Mouse (Mus musculus) CH12.LX (cell line): Measurements from ENCODE around the gene Dhrs1. TPM values are rescaled to one million over a fixed set of nuclear protein-coding genes. Genes with fewer than 3 reads are reported as not detected.
A peak's percentile ranks its signal among the peaks of the same experiment; 100 is the strongest.

Experiments used
- DNase-seq: peaks from one replicate; pipeline ENCODE4 v3.0.0-alpha.2; 2013; ENCODE audit errors: extremely low read depth
- H3K27ac ChIP-seq: 2 replicates; pipeline ENCODE4 v1.5.1; 2012; ENCODE audit warnings: low read depth, mild to moderate bottlenecking, control low read depth, moderate library complexity; ENCODE audit not compliant: insufficient read depth
- H3K27me3 ChIP-seq: replicated peaks from 2 replicates; pipeline ENCODE3; 2012; ENCODE audit warnings: inconsistent platforms
- H3K36me3 ChIP-seq, 2 experiments: replicated peaks in 1 of 2; 2 replicates each; pipeline versions ENCODE3 to v1.6.1; 2012; ENCODE audit warnings: inconsistent platforms in 1 of 2, low read length in 1 of 2, mild to moderate bottlenecking in 1 of 2, mixed read lengths in 1 of 2, moderate library complexity in 1 of 2; ENCODE audit not compliant: control insufficient read depth in 1 of 2, insufficient read depth in 1 of 2
- H3K4me1 ChIP-seq, 2 experiments: 2 replicates each; pipeline ENCODE4 v1.6.1; 2012; ENCODE audit warnings: inconsistent platforms in 1 of 2, moderate library complexity in 1 of 2; ENCODE audit not compliant: insufficient read depth in 2 of 2, control insufficient read depth in 1 of 2
- H3K4me2 ChIP-seq: 2 replicates; pipeline ENCODE4 v1.6.1; 2012; ENCODE audit warnings: low read depth, mild to moderate bottlenecking, control low read depth; ENCODE audit not compliant: poor library complexity, insufficient read depth, severe bottlenecking
- H3K4me3 ChIP-seq, 3 experiments: fragments of 150-350 bp in 1 of 3; sonication (generic) in 1 of 3; replicated peaks in 1 of 3; 2 replicates each; pipeline versions ENCODE3 to v1.5.1; 2011 to 2012; ENCODE audit warnings: low read depth in 2 of 3, low read length in 2 of 3, mild to moderate bottlenecking in 2 of 3, moderate library complexity in 2 of 3, control low read depth in 1 of 3, improper control_type of control experiment in 1 of 3, inconsistent platforms in 1 of 3, mixed read lengths in 1 of 3; ENCODE audit not compliant: poor library complexity in 1 of 3
- H3K79me2 ChIP-seq: replicated peaks from 2 replicates; pipeline ENCODE4 v1.6.1; 2012; ENCODE audit warnings: mild to moderate bottlenecking, moderate library complexity; ENCODE audit not compliant: control insufficient read depth, poor library complexity, insufficient read depth, severe bottlenecking; ENCODE audit errors: extremely low read depth
- H3K9ac ChIP-seq: 2 replicates; pipeline ENCODE4 v1.6.1; 2012; ENCODE audit warnings: low read depth, mild to moderate bottlenecking, control low read depth, moderate library complexity; ENCODE audit not compliant: insufficient read depth
- H3K9me3 ChIP-seq: replicated peaks from 2 replicates; pipeline ENCODE3; 2012; ENCODE audit warnings: low read length, inconsistent platforms, mixed read lengths
- CHD2 ChIP-seq: IDR thresholded peaks from 2 replicates; pipeline ENCODE4 v1.6.1; 2011; ENCODE audit warnings: low read length, improper control_type of control experiment
- CTCF ChIP-seq, 2 experiments: IDR thresholded peaks in 1 of 2; conservative IDR thresholded peaks in 1 of 2; 2 replicates each; pipeline ENCODE4 v1.5.1; 2011 to 2012; ENCODE audit warnings: low read depth in 2 of 2, low read length in 2 of 2, improper control_type of control experiment in 1 of 2, inconsistent platforms in 1 of 2, mild to moderate bottlenecking in 1 of 2, moderate library complexity in 1 of 2
- ELF1 ChIP-seq: IDR thresholded peaks from 2 replicates; pipeline ENCODE4 v1.6.1; 2014; ENCODE audit warnings: low read depth, mild to moderate bottlenecking, inconsistent platforms, low read length, improper control_type of control experiment
- ETS1 ChIP-seq: conservative IDR thresholded peaks from 2 replicates; pipeline ENCODE4 v1.6.1; 2012; ENCODE audit warnings: low read depth, mild to moderate bottlenecking, inconsistent platforms, low read length, improper control_type of control experiment, moderate library complexity
- GABPA ChIP-seq: IDR thresholded peaks from 2 replicates; pipeline ENCODE4 v1.6.1; 2012; ENCODE audit warnings: low read depth, low read length, improper control_type of control experiment, inconsistent platforms; ENCODE audit not compliant: insufficient replicate concordance
- IRF4 ChIP-seq: IDR thresholded peaks from 2 replicates; pipeline ENCODE4 v1.6.1; 2014; ENCODE audit warnings: low read depth, mild to moderate bottlenecking, inconsistent platforms, low read length, improper control_type of control experiment
- JUN ChIP-seq: IDR thresholded peaks from 2 replicates; pipeline ENCODE4 v1.6.1; 2011; ENCODE audit warnings: low read depth, mild to moderate bottlenecking, low read length, improper control_type of control experiment, moderate library complexity; ENCODE audit not compliant: insufficient read depth
- MAFK ChIP-seq: IDR thresholded peaks from 2 replicates; pipeline ENCODE4 v1.6.1; 2011; ENCODE audit warnings: low read length, improper control_type of control experiment; ENCODE audit not compliant: insufficient replicate concordance
- MAX ChIP-seq: IDR thresholded peaks from 2 replicates; pipeline ENCODE4 v1.6.1; 2011; ENCODE audit warnings: low read length, improper control_type of control experiment
- MEF2A ChIP-seq: IDR thresholded peaks from 2 replicates; pipeline ENCODE4 v1.6.1; 2014; ENCODE audit warnings: low read depth, mild to moderate bottlenecking, inconsistent platforms, low read length, improper control_type of control experiment, borderline replicate concordance
- NELFE ChIP-seq: IDR thresholded peaks from 2 replicates; pipeline ENCODE4 v1.6.1; 2011; ENCODE audit warnings: low read depth, low read length, improper control_type of control experiment
- NRF1 ChIP-seq: IDR thresholded peaks from 2 replicates; pipeline ENCODE4 v1.6.1; 2014; ENCODE audit warnings: low read depth, mild to moderate bottlenecking, inconsistent platforms, low read length, improper control_type of control experiment, moderate library complexity
- PAX5 ChIP-seq: IDR thresholded peaks from 2 replicates; pipeline ENCODE4 v1.6.1; 2012; ENCODE audit warnings: low read length, inconsistent platforms, mixed read lengths
- POLR2A ChIP-seq: IDR thresholded peaks from 2 replicates; pipeline ENCODE4 v1.6.1; 2011; ENCODE audit warnings: low read depth, mild to moderate bottlenecking, improper control_type of control experiment, low read length
- POLR2AphosphoS2 ChIP-seq: IDR thresholded peaks from 2 replicates; pipeline ENCODE4 v1.6.1; 2011; ENCODE audit warnings: low read depth, low read length, improper control_type of control experiment
- SIN3A ChIP-seq: IDR thresholded peaks from 2 replicates; pipeline ENCODE4 v1.6.1; 2012; ENCODE audit warnings: low read length, improper control_type of control experiment, inconsistent platforms
- SMC3 ChIP-seq: IDR thresholded peaks from 2 replicates; pipeline ENCODE4 v1.6.1; 2011; ENCODE audit warnings: low read depth, low read length, improper control_type of control experiment
- TCF12 ChIP-seq: IDR thresholded peaks from 2 replicates; pipeline ENCODE4 v1.6.1; 2014; ENCODE audit warnings: low read depth, mild to moderate bottlenecking, inconsistent platforms, low read length, improper control_type of control experiment
- UBTF ChIP-seq: IDR thresholded peaks from 2 replicates; pipeline ENCODE4 v1.6.1; 2012; ENCODE audit warnings: low read depth, mild to moderate bottlenecking, inconsistent platforms, low read length, improper control_type of control experiment, moderate library complexity
- USF1 ChIP-seq: IDR thresholded peaks from 2 replicates; pipeline ENCODE4 v1.6.1; 2014; ENCODE audit warnings: low read depth, mild to moderate bottlenecking, inconsistent platforms, low read length, improper control_type of control experiment
- USF2 ChIP-seq: conservative IDR thresholded peaks from 2 replicates; pipeline ENCODE4 v1.6.1; 2011; ENCODE audit warnings: low read depth, low read length, improper control_type of control experiment
- ZKSCAN1 ChIP-seq: IDR thresholded peaks from 2 replicates; pipeline ENCODE4 v1.6.1; 2012; ENCODE audit warnings: low read depth, inconsistent platforms, low read length, improper control_type of control experiment, borderline replicate concordance
- ZNF384 ChIP-seq: IDR thresholded peaks from 2 replicates; pipeline ENCODE4 v1.6.1; 2012; ENCODE audit warnings: low read depth, low read length, improper control_type of control experiment, inconsistent platforms
- dilution Hi-C: fragments of 300-500 bp; cut with MboI; formaldehyde crosslinking; loops from 2 replicates; pipeline ENCODE4 v1.14.3; 2020; ENCODE audit warnings: low sequenced_read_pairs; ENCODE audit not compliant: extremely low pct_unique_long_range_greater_than_20kb, extremely low pct_ligation_motif_present
- in situ Hi-C: fragments of 300-500 bp; cut with MboI; formaldehyde crosslinking; loops from 3 replicates; pipeline ENCODE4 v1.14.3; 2019; ENCODE audit warnings: low sequenced_read_pairs, low pct_ligation_motif_present, low pct_unique_long_range_greater_than_20kb, mixed read lengths
- polyA plus RNA-seq: library from polyadenylated mRNA; unstranded; fragments of >175 nt; gene quantifications from 2 replicates; pipeline ENCODE4 v1.2.1, GENCODE M21; 2012; ENCODE audit warnings: low read depth; ENCODE audit not compliant: insufficient read length
- total RNA-seq, 2 experiments: library from RNA; depleted of rRNA; stranded (reverse); fragments of 300-350 nt in 1 of 2; fragments of >200 nt in 1 of 2; gene quantifications; 2 replicates each; pipeline ENCODE4 v1.2.3; 2012 to 2014

The Dhrs1 gene
- total and polyA plus RNA-seq, 3 experiments = 26.1 to 34.1 (median 33.2) TPM

DNA sequence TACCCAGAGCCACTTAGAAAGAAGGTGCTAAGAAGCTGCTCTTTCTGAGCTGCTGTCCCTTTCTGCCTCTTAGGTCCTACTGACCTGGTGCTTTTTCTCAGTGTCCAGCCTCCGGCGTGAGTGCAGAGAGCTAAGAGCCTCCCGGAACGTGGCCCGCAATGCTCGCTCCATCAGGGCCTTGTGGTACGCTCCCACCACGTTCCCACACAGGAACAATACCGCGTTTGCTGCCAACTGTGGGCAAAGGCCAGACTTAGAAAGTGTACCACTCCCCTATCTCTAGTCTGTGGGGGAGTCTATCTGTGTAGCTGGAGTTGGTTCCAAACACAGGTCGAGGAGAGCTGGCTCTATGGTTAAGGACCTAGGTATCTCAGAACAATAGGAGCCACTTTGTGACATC lies 35.2 kb upstream of the Dhrs1 start:
- Histone ChIP-seq H3K36me3 (no peaks in the 10 kb centered on the region), H3K4me1 (peaks cover 0 to 8% of the 10 kb centered on the region in 2 experiments; a peak in 1 of 4 replicates), H3K9ac (no peak overlapping the region), H3K9me3 (no peaks in the 10 kb centered on the region), H3K4me2 (peak overlapping the region; percentile 33; the same call in 1 of the 2 replicates), H3K4me3 (no peak overlapping the region), H3K79me2 (no peaks in the 10 kb centered on the region), H3K27ac (no peak overlapping the region), H3K27me3 (peaks cover 55% of the 10 kb centered on the region)
- dilution Hi-C loops (no loop called here), in situ Hi-C loops (no loop called here)
- no peak for DNase-seq
- TF ChIP-seq ZNF384 (no peak), GABPA (no peak), ZKSCAN1 (no peak), SMC3 (no peak)
- TF ChIP-seq, all 38 proteins: peak for 0

DNA sequence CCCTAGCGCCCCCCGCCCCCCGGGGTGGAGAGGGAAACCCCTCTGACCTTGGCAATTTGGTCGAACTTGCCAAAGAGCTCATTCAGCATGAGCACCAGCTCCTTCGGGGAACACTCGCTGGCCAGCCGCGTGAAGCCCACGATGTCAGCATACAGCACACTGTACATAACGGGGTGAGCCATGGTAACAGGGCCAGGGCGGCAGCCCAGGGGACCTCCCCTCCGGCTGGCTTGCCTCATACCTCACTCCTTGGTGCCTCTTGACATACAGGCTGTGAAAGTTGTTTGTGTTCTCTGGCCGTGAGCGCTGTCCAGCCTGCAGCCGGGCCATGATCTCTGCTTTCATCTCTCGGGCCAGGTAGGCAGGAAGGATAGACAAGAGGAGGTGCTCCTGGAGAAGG lies 34.2 kb upstream of the Dhrs1 start:
- H3K36me3 ChIP-seq = no peaks in the 10 kb centered on the region
- H3K4me2 ChIP-seq = no peak overlapping the region
- peaks cover 56% of the 10 kb centered on the region for H3K27me3 ChIP-seq
- no peaks in the 10 kb centered on the region for H3K9me3 ChIP-seq
- no peak overlapping the region for H3K27ac ChIP-seq
- H3K4me1 ChIP-seq = peaks cover 0 to 8% of the 10 kb centered on the region in 2 experiments; a peak in 1 of 4 replicates
- in situ Hi-C loops = no loop called here
- no peaks in the 10 kb centered on the region for H3K79me2 ChIP-seq
- TF ChIP-seq POLR2AphosphoS2 = no peak
- TF ChIP-seq, all 38 proteins: peak for 0
- Histone ChIP-seq H3K4me3 (no peak overlapping the region), H3K9ac (no peak overlapping the region)
- no peak for DNase-seq
- dilution Hi-C loops = no loop called here

DNA sequence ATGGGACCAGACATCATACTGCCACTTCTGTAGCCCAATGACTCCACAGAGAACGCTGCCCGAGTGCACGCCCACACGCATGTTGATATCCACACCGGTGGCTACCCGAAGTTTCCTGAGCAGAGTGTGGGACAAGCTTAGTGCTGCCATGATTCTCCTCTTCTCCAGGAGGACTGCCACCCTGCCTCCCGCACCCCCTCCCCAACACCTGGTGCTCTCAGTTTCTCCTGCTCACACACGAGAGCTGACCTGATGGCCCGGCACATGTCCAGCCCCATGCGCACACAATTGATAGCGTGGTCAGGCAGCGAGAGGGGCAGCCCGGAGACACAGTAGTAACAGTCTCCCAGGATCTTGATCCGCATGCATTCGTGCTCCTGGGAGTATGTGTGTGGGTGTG lies 33.2 kb upstream of the Dhrs1 start:
- no peak overlapping the region for H3K9ac ChIP-seq
- no peaks in the 10 kb centered on the region for H3K79me2 ChIP-seq
- no peak overlapping the region for H3K4me2 ChIP-seq
- no peaks in the 10 kb centered on the region for H3K36me3 ChIP-seq
- no peaks in the 10 kb centered on the region for H3K9me3 ChIP-seq
- H3K27me3 ChIP-seq = peaks cover 56% of the 10 kb centered on the region
- dilution Hi-C loops = no loop called here
- DNase-seq = no peak
- H3K4me1 ChIP-seq = peaks cover 0 to 8% of the 10 kb centered on the region in 2 experiments; a peak in 1 of 4 replicates
- H3K4me3 ChIP-seq = no peak overlapping the region
- H3K27ac ChIP-seq = no peak overlapping the region
- no peak for TF ChIP-seq USF2
- no peak for TF ChIP-seq USF1
- TF ChIP-seq CTCF (conservative IDR thresholded peaks at IDR 0.05 in 1 of 2, IDR thresholded peaks at IDR 0.05 in 1 of 2; ENCODE audit: low read depth in 2 of 2, low read length in 2 of 2) = no peak
- no peak for TF ChIP-seq IRF4
- no peak for TF ChIP-seq ETS1
- TF ChIP-seq JUN = no peak
- no peak for TF ChIP-seq TCF12
- no peak for TF ChIP-seq UBTF
- TF ChIP-seq CHD2 = no peak
- no peak for TF ChIP-seq ZNF384
- TF ChIP-seq PAX5 = no peak
- no peak for TF ChIP-seq POLR2A
- TF ChIP-seq MAX = no peak
- no peak for TF ChIP-seq NRF1
- TF ChIP-seq ZKSCAN1 = no peak
- no peak for TF ChIP-seq NELFE
- TF ChIP-seq SIN3A = no peak
- no peak for TF ChIP-seq MEF2A
- no peak for TF ChIP-seq MAFK
- TF ChIP-seq ELF1 = no peak
- in situ Hi-C loops = no loop called here
